Mouse (Mus musculus): ENCODE results near the gene Stpg3. TPM values are rescaled to one million over a fixed set of nuclear protein-coding genes. Genes with fewer than 3 reads are reported as not detected.
A peak's percentile ranks its signal among the peaks of the same experiment; 100 is the strongest.

Stpg3 gene
- not detected for polyA plus RNA-seq (2012; fragmentation: generic; extraction: Trizol)
- long read RNA-seq, experiment 1, result 0 reads
- long read RNA-seq, experiment 2, result 0 reads

DNA sequence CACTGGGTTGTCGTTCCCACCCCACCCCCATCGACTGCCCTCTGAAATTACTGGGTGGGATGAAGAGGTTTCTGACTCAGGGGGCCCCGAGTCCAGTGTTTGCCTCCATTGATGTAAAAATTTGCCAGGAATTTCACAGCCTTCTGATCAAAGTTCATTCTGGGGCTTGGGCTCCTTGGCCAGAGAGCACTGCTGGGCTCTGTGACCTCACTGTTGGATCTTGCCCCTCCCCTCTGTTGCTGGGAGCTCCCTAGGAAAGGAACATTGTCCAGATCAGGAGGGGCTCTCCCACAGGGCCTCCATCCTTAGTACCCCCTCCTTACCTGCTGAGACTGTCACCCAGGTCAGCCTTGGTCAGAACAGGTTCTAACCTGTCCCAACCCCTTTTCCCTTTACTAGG is at the start of gene Stpg3:
Gene Stpg3, minus strand, starts transcription at position 194 of the 400 bp plus-strand sequence.
- H3K36me3 ChIP-seq (ENCODE audit: control insufficient read depth, insufficient read depth), result peaks cover 5% of the 10 kb centered on the region
- no peak within 1 kb of the TSS for H3K4me3 ChIP-seq (ENCODE audit: insufficient read depth, poor library complexity, severe bottlenecking)
- H3ac ChIP-seq (ENCODE audit: control insufficient read depth, insufficient read length, low read depth), result no peak within 1 kb of the TSS
- no peak for TF ChIP-seq FOSL1 (IDR thresholded peaks at IDR 0.05; ENCODE audit: insufficient read depth, low read length, poor library complexity, severe bottlenecking)
- no peak for TF ChIP-seq MYOD1 (IDR thresholded peaks at IDR 0.05; ENCODE audit: control insufficient read depth, insufficient read length, low read depth)
- no peak for TF ChIP-seq MYOG (IDR thresholded peaks at IDR 0.05; ENCODE audit: control insufficient read depth, extremely low read depth, insufficient read length)
- TF ChIP-seq CEBPB (IDR thresholded peaks at IDR 0.05; ENCODE audit: low read depth), result no peak
- no peak for TF ChIP-seq MAX (IDR thresholded peaks at IDR 0.05)
- TF ChIP-seq CTCF (IDR thresholded peaks at IDR 0.05; ENCODE audit: control insufficient read depth, insufficient read depth, insufficient read length), result no peak
- no peak for TF ChIP-seq USF1 (IDR thresholded peaks at IDR 0.05; ENCODE audit: low read depth)
- peaks cover 16% of the 10 kb centered on the region for H3K79me3 ChIP-seq (ENCODE audit: low read depth)
- no peaks in the 10 kb centered on the region for H3K27me3 ChIP-seq (ENCODE audit: control insufficient read depth, insufficient read depth, insufficient read length)
- peaks cover 19% of the 10 kb centered on the region for H3K79me2 ChIP-seq (ENCODE audit: control insufficient read depth, insufficient read depth)

DNA sequence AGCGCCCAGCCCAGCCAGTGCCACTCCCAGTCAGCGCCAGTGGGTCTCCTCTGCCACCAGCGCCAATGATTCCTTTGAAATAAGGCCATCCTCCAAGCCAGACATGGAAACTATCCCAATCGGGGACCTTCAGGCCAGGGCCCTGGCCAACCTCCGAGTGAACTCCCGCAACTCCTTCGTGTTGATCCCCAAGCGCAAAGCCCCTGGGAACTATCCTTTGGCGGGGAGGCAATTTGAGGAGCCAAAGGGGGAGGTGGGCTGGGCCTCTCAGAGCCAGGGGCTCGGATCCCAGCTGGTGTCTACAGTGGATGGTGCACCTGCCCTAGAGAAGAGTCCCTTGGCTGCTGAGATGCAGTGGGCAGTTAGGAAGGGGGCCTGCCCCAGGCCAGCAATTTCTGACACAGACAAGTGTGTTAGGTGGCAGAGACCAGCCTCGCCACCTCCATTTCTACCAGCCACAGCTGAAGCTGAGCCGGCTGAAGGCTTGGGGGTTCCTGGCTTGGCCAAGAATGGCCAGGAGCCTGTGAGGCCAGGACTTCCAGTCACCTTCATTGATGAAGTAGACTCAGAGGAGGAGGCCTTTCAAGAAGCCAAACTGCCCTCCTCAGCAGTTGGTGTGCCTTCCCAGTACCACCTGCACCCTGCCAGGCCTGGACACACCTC is 49.3 kb upstream of the Stpg3 start:
- Histone ChIP-seq H3ac (ENCODE audit: control insufficient read depth, insufficient read length, low read depth) (peak overlapping the region; percentile 82), H3K36me3 (ENCODE audit: control insufficient read depth, insufficient read depth) (peaks cover 3% of the 10 kb centered on the region), H3K79me2 (ENCODE audit: control insufficient read depth, insufficient read depth) (peaks cover 51% of the 10 kb centered on the region), H3K79me3 (ENCODE audit: low read depth) (peaks cover 8% of the 10 kb centered on the region), H3K27me3 (ENCODE audit: control insufficient read depth, insufficient read depth, insufficient read length) (no peaks in the 10 kb centered on the region), H3K4me3 (ENCODE audit: insufficient read depth, poor library complexity, severe bottlenecking) (peak overlapping the region; percentile 63)
- TF ChIP-seq FOSL1 (IDR thresholded peaks at IDR 0.05; ENCODE audit: insufficient read depth, low read length, poor library complexity, severe bottlenecking), result no peak

DNA sequence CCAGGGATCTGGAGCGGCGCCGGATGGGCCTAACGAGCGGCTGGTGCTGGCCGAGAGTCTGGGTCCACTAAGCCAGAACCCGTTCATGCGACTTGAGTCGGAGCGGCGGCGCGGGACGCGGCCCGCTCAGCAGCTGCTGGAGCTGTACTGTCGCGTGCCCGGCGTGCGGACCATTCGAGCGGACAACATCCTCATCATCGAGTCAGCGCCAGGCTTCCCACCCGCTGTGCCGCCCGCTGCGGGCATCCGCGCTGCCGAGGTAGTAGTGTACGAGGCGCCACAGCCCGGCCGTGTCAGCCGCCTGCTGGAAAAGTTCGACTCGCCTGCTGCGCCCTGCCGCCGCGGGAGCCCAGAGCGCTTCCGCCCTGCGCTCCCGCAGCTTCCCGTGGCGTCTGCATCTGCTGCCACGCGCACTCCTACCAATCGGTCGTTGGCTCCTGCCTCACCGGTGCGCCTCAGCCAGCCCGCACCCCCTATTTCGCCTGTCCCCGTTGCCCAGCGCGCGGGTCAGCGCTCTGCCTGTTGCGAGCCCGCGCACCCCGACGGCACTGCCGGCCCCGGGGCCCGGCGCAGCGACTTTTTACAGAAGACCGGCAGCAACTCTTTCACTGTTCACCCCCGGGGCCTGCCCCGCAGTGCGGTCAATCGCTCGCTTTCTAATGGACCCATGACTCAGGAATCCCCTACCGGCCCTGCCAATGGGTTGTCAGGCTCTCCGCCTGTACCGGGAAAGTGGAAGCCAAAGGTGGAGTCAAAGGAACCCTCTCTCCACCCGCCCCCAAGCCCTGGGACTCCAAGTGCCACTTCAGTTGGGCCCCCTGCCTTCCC is 48.6 kb upstream of the Stpg3 start:
- TF ChIP-seq MAX (IDR thresholded peaks at IDR 0.05) (no peak), USF1 (IDR thresholded peaks at IDR 0.05; ENCODE audit: low read depth) (no peak), MYOG (IDR thresholded peaks at IDR 0.05; ENCODE audit: control insufficient read depth, extremely low read depth, insufficient read length) (no peak), MYOD1 (IDR thresholded peaks at IDR 0.05; ENCODE audit: control insufficient read depth, insufficient read length, low read depth) (no peak), FOSL1 (IDR thresholded peaks at IDR 0.05; ENCODE audit: insufficient read depth, low read length, poor library complexity, severe bottlenecking) (no peak), CTCF (IDR thresholded peaks at IDR 0.05; ENCODE audit: control insufficient read depth, insufficient read depth, insufficient read length) (no peak), CEBPB (IDR thresholded peaks at IDR 0.05; ENCODE audit: low read depth) (no peak)
- H3K27me3 ChIP-seq (ENCODE audit: control insufficient read depth, insufficient read depth, insufficient read length), result no peaks in the 10 kb centered on the region
- peaks cover 3% of the 10 kb centered on the region for H3K36me3 ChIP-seq (ENCODE audit: control insufficient read depth, insufficient read depth)
- H3K4me3 ChIP-seq (ENCODE audit: insufficient read depth, poor library complexity, severe bottlenecking), result peak overlapping the region; percentile 63
- H3K79me3 ChIP-seq (ENCODE audit: low read depth), result peaks cover 8% of the 10 kb centered on the region
- peaks cover 51% of the 10 kb centered on the region for H3K79me2 ChIP-seq (ENCODE audit: control insufficient read depth, insufficient read depth)
- peak overlapping the region; percentile 82 for H3ac ChIP-seq (ENCODE audit: control insufficient read depth, insufficient read length, low read depth)

DNA sequence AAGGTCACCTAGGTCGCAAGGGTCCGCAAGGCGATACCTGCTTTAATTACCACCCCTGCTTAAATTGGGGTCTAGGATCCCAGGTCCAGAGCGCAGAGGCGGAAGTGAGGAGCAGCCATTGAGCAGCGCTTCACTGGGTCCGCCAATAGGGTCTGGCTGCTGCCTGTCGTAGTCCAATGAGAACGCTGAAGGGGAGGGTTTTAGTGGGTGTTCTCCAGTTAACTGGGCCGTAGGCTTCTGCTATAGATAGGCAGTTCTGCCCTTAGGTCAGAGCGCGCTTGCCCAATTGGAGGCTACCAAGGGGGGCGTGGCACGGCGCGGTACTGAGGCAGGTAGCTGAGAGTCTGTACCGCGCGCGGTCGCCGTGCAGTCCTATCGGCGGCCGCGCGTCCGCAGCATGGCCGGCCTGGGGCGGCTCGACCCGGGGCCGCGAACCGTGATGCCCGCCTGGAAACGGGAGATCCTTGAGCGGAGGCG is 47.9 kb upstream of the Stpg3 start, which contains the start of gene Tprn:
Gene Tprn, plus strand, starts transcription at position 328 of the 477 bp plus-strand sequence.
- Histone ChIP-seq H3K36me3 (ENCODE audit: control insufficient read depth, insufficient read depth) (no peaks in the 10 kb centered on the region), H3K79me3 (ENCODE audit: low read depth) (peaks cover 5% of the 10 kb centered on the region), H3K4me3 (ENCODE audit: insufficient read depth, poor library complexity, severe bottlenecking) (peak within 1 kb of the TSS; percentile 63), H3ac (ENCODE audit: control insufficient read depth, insufficient read length, low read depth) (peak within 1 kb of the TSS; percentile 82), H3K79me2 (ENCODE audit: control insufficient read depth, insufficient read depth) (peaks cover 46% of the 10 kb centered on the region), H3K27me3 (ENCODE audit: control insufficient read depth, insufficient read depth, insufficient read length) (no peaks in the 10 kb centered on the region)
- TF ChIP-seq MAX (IDR thresholded peaks at IDR 0.05), result peak; percentile 49
- no peak for TF ChIP-seq USF1 (IDR thresholded peaks at IDR 0.05; ENCODE audit: low read depth)

DNA sequence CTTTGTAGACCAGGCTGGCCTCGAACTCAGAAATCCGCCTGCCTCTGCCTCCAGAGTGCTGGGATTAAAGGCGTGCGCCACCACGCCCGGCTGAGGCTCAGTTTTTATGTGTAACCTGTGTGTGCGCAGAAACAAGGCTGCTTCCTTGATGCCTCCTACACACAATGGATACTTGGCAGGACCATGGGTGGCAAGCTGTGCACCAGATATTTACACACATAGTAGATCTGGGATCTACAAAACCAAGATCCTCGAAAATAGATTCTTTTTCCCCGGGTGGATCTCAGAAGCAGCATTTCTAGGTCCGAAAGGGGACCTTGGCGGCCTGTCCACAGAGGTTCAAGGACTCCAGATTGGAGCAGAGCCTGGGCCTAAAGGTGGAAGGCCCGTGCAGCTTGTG is 47.4 kb upstream of the Stpg3 start:
- peaks cover 5% of the 10 kb centered on the region for H3K79me3 ChIP-seq (ENCODE audit: low read depth)
- no peak overlapping the region for H3ac ChIP-seq (ENCODE audit: control insufficient read depth, insufficient read length, low read depth)
- H3K79me2 ChIP-seq (ENCODE audit: control insufficient read depth, insufficient read depth), result peaks cover 43% of the 10 kb centered on the region
- H3K36me3 ChIP-seq (ENCODE audit: control insufficient read depth, insufficient read depth), result no peaks in the 10 kb centered on the region
- peak overlapping the region; percentile 15 for H3K4me3 ChIP-seq (ENCODE audit: insufficient read depth, poor library complexity, severe bottlenecking)
- no peak for TF ChIP-seq FOSL1 (IDR thresholded peaks at IDR 0.05; ENCODE audit: insufficient read depth, low read length, poor library complexity, severe bottlenecking)
- no peak for TF ChIP-seq CEBPB (IDR thresholded peaks at IDR 0.05; ENCODE audit: low read depth)
- TF ChIP-seq MYOD1 (IDR thresholded peaks at IDR 0.05; ENCODE audit: control insufficient read depth, insufficient read length, low read depth), result no peak
- TF ChIP-seq CTCF (IDR thresholded peaks at IDR 0.05; ENCODE audit: control insufficient read depth, insufficient read depth, insufficient read length), result no peak
- TF ChIP-seq MYOG (IDR thresholded peaks at IDR 0.05; ENCODE audit: control insufficient read depth, extremely low read depth, insufficient read length), result no peak
- TF ChIP-seq MAX (IDR thresholded peaks at IDR 0.05), result no peak
- no peak for TF ChIP-seq USF1 (IDR thresholded peaks at IDR 0.05; ENCODE audit: low read depth)
- no peaks in the 10 kb centered on the region for H3K27me3 ChIP-seq (ENCODE audit: control insufficient read depth, insufficient read depth, insufficient read length)

Data from C2C12 (cell line).